Mouse (Mus musculus) heart, embryonic 16.5 days (tissue): ENCODE measurements around the gene Rasgrp4. TPM values are rescaled to one million over a fixed set of nuclear protein-coding genes. Genes with fewer than 3 reads are reported as not detected.

ENCODE experiments used
- ATAC-seq: fragments of 200-750 bp; cut with Nextera tagmentation; replicated peaks from 2 replicates; pipeline ENCODE4 v1.8.0; 2017; ENCODE audit warnings: moderate number of reproducible peaks; ENCODE audit not compliant: insufficient read depth, low FRiP score; ENCODE audit errors: extremely low read depth
- H3K27ac ChIP-seq: fragments of 300-500 bp; sonication (generic); 2 replicates; pipeline ENCODE4 v1.5.1; 2014; ENCODE audit warnings: mild to moderate bottlenecking, low read length, control low read depth, moderate library complexity
- H3K27me3 ChIP-seq: fragments of 300-500 bp; sonication (generic); 2 replicates; pipeline ENCODE4 v1.6.1; 2014; ENCODE audit warnings: low read length, mixed read lengths; ENCODE audit not compliant: control insufficient read depth, insufficient read depth
- H3K36me3 ChIP-seq: fragments of 300-500 bp; sonication (generic); 2 replicates; pipeline ENCODE4 v1.6.1; 2014; ENCODE audit not compliant: control insufficient read depth, insufficient read depth
- H3K4me1 ChIP-seq: fragments of 300-500 bp; sonication (generic); 2 replicates; pipeline ENCODE4 v1.6.1; 2014; ENCODE audit warnings: low read length, mixed read lengths; ENCODE audit not compliant: control insufficient read depth, insufficient read depth
- H3K4me2 ChIP-seq: fragments of 300-500 bp; sonication (generic); 2 replicates; pipeline ENCODE4 v1.6.1; 2014; ENCODE audit warnings: low read depth, mild to moderate bottlenecking, control low read depth, low read length
- H3K4me3 ChIP-seq: fragments of 300-500 bp; sonication (generic); 2 replicates; pipeline ENCODE4 v1.5.1; 2014; ENCODE audit warnings: mild to moderate bottlenecking, control low read depth, low read length
- H3K9ac ChIP-seq: fragments of 300-500 bp; sonication (generic); 2 replicates; pipeline ENCODE4 v1.6.1; 2014; ENCODE audit warnings: low read length, control low read depth
- H3K9me3 ChIP-seq: fragments of 300-500 bp; sonication (generic); replicated peaks from 2 replicates; pipeline ENCODE4 v1.6.1; 2016; ENCODE audit warnings: low read length; ENCODE audit not compliant: control insufficient read depth
- WGBS: fragments of 180-500 bp; shearing (Covaris S2); extraction: QIAGEN DNeasy Blood & Tissue Kit; methylation state at CpG from one replicate; pipeline ENCODE4 v1.1.7; 2014; 5-methylcytosine and 5-hydroxymethylcytosine counted together
- polyA plus RNA-seq: library from polyadenylated mRNA; unstranded; fragments of >200 nt; fragmentation: Nextera tagmentation; extraction: Ambion mirVana; gene quantifications from 2 replicates; pipeline ENCODE4 v1.2.1, GENCODE M21; 2015

Rasgrp4 gene
- polyA plus RNA-seq, result 0.38 and 0.81 TPM in 2 replicates

GRCm38 (mm10) chr7:29134693-29135386 lies at the start of gene Rasgrp4:
Rasgrp4 (plus strand) TSS chr7:29134851.
- H3K9ac ChIP-seq, result no peak within 1 kb of the TSS
- H3K4me2 ChIP-seq, result peak within 1 kb of the TSS; percentile 50
- H3K4me1 ChIP-seq, result no peaks in the 10 kb centered on the region; the same call in 1 of the 2 replicates
- no peaks in the 10 kb centered on the region for H3K36me3 ChIP-seq
- no peak within 1 kb of the TSS for H3K27ac ChIP-seq
- WGBS, result under 1% methylated on average over 13 of the region's 20 CpGs
- H3K27me3 ChIP-seq, result peaks cover 15% of the 10 kb centered on the region
- ATAC-seq, result peak; percentile 66; the same call in 1 of the 2 replicates
- peak within 1 kb of the TSS; percentile 29 for H3K4me3 ChIP-seq
- H3K9me3 ChIP-seq, result no peaks in the 10 kb centered on the region

GRCm38 (mm10) chr7:29085981-29086380 lies 48.7 kb upstream of the Rasgrp4 start:
- Histone ChIP-seq H3K4me1 (no peaks in the 10 kb centered on the region), H3K4me3 (no peak overlapping the region), H3K9ac (no peak overlapping the region), H3K36me3 (no peaks in the 10 kb centered on the region), H3K27ac (no peak overlapping the region), H3K4me2 (no peak overlapping the region), H3K27me3 (peaks cover 7% of the 10 kb centered on the region), H3K9me3 (no peaks in the 10 kb centered on the region)
- 77% methylated on average over 30 of the region's 30 CpGs for WGBS
- ATAC-seq, result no peak

- peaks cover 6% of the 10 kb centered on the region for H3K27me3 ChIP-seq
Measured at GRCm38 (mm10) chr7:29086902-29087301, 47.7 kb upstream of the Rasgrp4 start.

GRCm38 (mm10) chr7:29088817-29089216 lies 45.8 kb upstream of the Rasgrp4 start:
- Histone ChIP-seq H3K9ac (no peak overlapping the region), H3K36me3 (no peaks in the 10 kb centered on the region), H3K27ac (no peak overlapping the region), H3K9me3 (no peaks in the 10 kb centered on the region), H3K4me3 (no peak overlapping the region), H3K4me1 (no peaks in the 10 kb centered on the region), H3K27me3 (peaks cover 5% of the 10 kb centered on the region; the same call in 1 of the 2 replicates), H3K4me2 (no peak overlapping the region)
- ATAC-seq, result no peak
- WGBS, result 48% methylated on average over 6 of the region's 6 CpGs

More at GRCm38 (mm10) chr7:29086902-29087301, 47.7 kb upstream of the Rasgrp4 start:
- WGBS, result 86% methylated on average over 10 of the region's 10 CpGs
- Histone ChIP-seq H3K4me1 (no peaks in the 10 kb centered on the region), H3K4me2 (no peak overlapping the region), H3K36me3 (no peaks in the 10 kb centered on the region), H3K9me3 (no peaks in the 10 kb centered on the region), H3K27ac (no peak overlapping the region), H3K9ac (no peak overlapping the region), H3K4me3 (no peak overlapping the region)
- no peak for ATAC-seq

- no peak for ATAC-seq
- Histone ChIP-seq H3K36me3 (no peaks in the 10 kb centered on the region), H3K4me2 (no peak overlapping the region), H3K4me3 (no peak overlapping the region), H3K27me3 (no peaks in the 10 kb centered on the region), H3K27ac (no peak overlapping the region), H3K9me3 (no peaks in the 10 kb centered on the region), H3K4me1 (no peaks in the 10 kb centered on the region), H3K9ac (no peak overlapping the region)
- WGBS, result 82% methylated on average over 16 of the region's 16 CpGs
Measured at GRCm38 (mm10) chr7:29097131-29097530, 37.5 kb upstream of the Rasgrp4 start.

- ATAC-seq, result no peak
- Histone ChIP-seq H3K36me3 (no peaks in the 10 kb centered on the region), H3K4me1 (no peaks in the 10 kb centered on the region), H3K4me2 (no peak overlapping the region), H3K9me3 (no peaks in the 10 kb centered on the region), H3K9ac (no peak overlapping the region), H3K4me3 (no peak overlapping the region), H3K27me3 (no peaks in the 10 kb centered on the region), H3K27ac (no peak overlapping the region)
- WGBS, result 80% methylated on average over 12 of the region's 12 CpGs
Measured at GRCm38 (mm10) chr7:29101286-29102017, 33.2 kb upstream of the Rasgrp4 start.

GRCm38 (mm10) chr7:29108992-29109955 lies 25.4 kb upstream of the Rasgrp4 start:
- 28% methylated on average over 38 of the region's 38 CpGs for WGBS
- no peaks in the 10 kb centered on the region for H3K36me3 ChIP-seq
- H3K9ac ChIP-seq, result no peak overlapping the region
- no peaks in the 10 kb centered on the region for H3K4me1 ChIP-seq
- H3K27me3 ChIP-seq, result no peaks in the 10 kb centered on the region
- H3K4me3 ChIP-seq, result peak overlapping the region; percentile 17; the same call in 1 of the 2 replicates
- H3K9me3 ChIP-seq, result no peaks in the 10 kb centered on the region
- no peak overlapping the region for H3K27ac ChIP-seq
- peak overlapping the region; percentile 46 for H3K4me2 ChIP-seq
- no peak for ATAC-seq

- H3K9me3 ChIP-seq, result no peaks in the 10 kb centered on the region
- no peak overlapping the region for H3K9ac ChIP-seq
- no peaks in the 10 kb centered on the region for H3K36me3 ChIP-seq
- 18% methylated on average over 18 of the region's 18 CpGs for WGBS
- H3K4me2 ChIP-seq, result no peak overlapping the region
- H3K4me1 ChIP-seq, result no peaks in the 10 kb centered on the region
- ATAC-seq, result no peak
- H3K27ac ChIP-seq, result no peak overlapping the region
- H3K27me3 ChIP-seq, result 0 out of 2 replicates have a peak, but pooled peaks cover 4% of the 10 kb centered on the region
- no peak overlapping the region for H3K4me3 ChIP-seq
Measured at GRCm38 (mm10) chr7:29118142-29118851, 16.4 kb upstream of the Rasgrp4 start.
